Mouse (Mus musculus): ENCODE results near the gene Borcs7.

- TF ChIP-seq POLR2A (IDR thresholded peaks at IDR 0.05; ENCODE audit: control insufficient read depth, low read depth, low read length) = no peak
- TF ChIP-seq CTCF (IDR thresholded peaks at IDR 0.05; ENCODE audit: control insufficient read depth, insufficient read depth, insufficient replicate concordance, low read depth, low read length) = no peak
Observed at GRCm38 (mm10) chr19:46690387-46690786, 681 bp downstream of the Borcs7 start.
